Mouse (Mus musculus): Measurements from ENCODE around the gene Pga5. TPM values are rescaled to one million over a fixed set of nuclear protein-coding genes. Genes with fewer than 3 reads are reported as not detected.

Pga5 gene
- polyA plus RNA-seq, 1 experiment from 2014 or later: 0.10 TPM

DNA sequence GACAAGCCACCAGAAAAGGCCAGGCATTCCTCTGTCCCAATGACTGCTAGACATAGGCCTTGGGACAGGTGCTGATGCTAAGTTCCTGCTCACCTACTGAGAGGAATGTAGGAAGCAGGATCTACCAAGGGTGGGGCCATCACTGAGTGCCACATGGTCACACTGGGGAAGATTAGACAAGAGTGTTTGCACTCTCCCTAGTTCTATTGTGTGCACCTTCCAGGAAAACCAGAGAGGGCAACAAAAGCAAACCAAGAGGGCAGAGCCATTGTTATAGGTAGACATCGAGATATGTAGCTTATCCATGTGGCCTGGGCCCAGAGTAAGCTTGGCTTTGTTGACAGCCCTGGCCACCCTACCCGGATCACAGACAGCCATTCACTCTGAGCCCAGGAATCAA, 7.9 kb upstream of the Pga5 start:
- H3K36me3 ChIP-seq: no peaks in the 10 kb centered on the region
- 85% methylated on average over 2 of the region's 2 CpGs for WGBS
- H3K4me3 ChIP-seq: no peak overlapping the region
- ATAC-seq (ENCODE audit: low FRiP score, low read depth): no peak
- H3K9ac ChIP-seq: no peak overlapping the region
- no peaks in the 10 kb centered on the region for H3K27me3 ChIP-seq
- H3K4me1 ChIP-seq: peaks cover 23% of the 10 kb centered on the region
- H3K27ac ChIP-seq: no peak overlapping the region
- H3K9me3 ChIP-seq: no peaks in the 10 kb centered on the region
- no peak overlapping the region for H3K4me2 ChIP-seq (replicated peaks)

DNA sequence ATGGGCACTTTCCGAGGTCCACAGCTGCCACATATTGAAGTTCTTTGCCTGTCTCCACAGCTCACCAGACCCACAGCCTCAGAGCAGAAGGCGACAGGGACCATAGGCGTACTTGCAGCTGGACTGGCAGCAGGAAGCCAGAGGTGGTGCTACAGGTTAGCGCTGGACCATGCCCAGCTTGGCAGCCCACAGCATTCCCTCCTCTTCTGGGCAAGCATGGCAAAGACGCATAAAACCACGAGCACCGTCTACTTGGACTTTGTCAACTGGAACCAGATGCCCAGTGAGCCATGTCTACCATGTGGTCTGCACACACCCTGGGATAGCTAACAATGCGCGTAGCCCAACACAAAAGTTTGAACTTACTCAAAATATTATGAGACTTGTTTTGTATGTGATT, 7.2 kb upstream of the Pga5 start:
- no peak for ATAC-seq (ENCODE audit: low FRiP score, low read depth)
- no peak overlapping the region for H3K9ac ChIP-seq
- no peak overlapping the region for H3K27ac ChIP-seq
- 85% methylated on average over 9 of the region's 9 CpGs for WGBS
- no peaks in the 10 kb centered on the region for H3K9me3 ChIP-seq
- H3K4me3 ChIP-seq: no peak overlapping the region
- H3K4me1 ChIP-seq: peaks cover 17% of the 10 kb centered on the region
- no peak overlapping the region for H3K4me2 ChIP-seq (replicated peaks)
- no peaks in the 10 kb centered on the region for H3K27me3 ChIP-seq
- no peaks in the 10 kb centered on the region for H3K36me3 ChIP-seq

DNA sequence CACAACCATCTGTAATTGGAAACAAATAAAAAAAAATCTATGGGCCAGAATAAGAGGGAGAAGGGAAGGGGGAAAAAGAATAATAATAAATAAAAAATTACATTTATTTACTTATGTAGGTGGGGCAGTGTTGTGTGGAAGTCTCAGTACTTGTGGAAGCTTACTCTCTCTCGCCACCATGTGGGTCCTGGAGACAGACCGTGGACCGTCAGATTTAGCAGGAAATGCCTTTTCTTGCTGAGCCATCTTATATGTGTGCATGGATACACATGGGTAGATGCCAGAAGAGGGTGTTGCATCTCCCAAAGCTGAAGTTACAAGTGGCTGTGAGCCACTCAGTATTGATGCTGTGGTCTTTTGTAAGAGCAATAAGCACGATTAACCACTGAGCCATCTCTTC, 3.7 kb upstream of the Pga5 start:
- no peaks in the 10 kb centered on the region for H3K9me3 ChIP-seq
- no peak overlapping the region for H3K4me2 ChIP-seq (replicated peaks)
- H3K4me3 ChIP-seq: no peak overlapping the region
- no peak overlapping the region for H3K9ac ChIP-seq
- peaks cover 5% of the 10 kb centered on the region for H3K4me1 ChIP-seq
- no peaks in the 10 kb centered on the region for H3K27me3 ChIP-seq
- no peak for ATAC-seq (ENCODE audit: low FRiP score, low read depth)
- 66% methylated on average over 4 of the region's 4 CpGs for WGBS
- H3K27ac ChIP-seq: no peak overlapping the region
- no peaks in the 10 kb centered on the region for H3K36me3 ChIP-seq

DNA sequence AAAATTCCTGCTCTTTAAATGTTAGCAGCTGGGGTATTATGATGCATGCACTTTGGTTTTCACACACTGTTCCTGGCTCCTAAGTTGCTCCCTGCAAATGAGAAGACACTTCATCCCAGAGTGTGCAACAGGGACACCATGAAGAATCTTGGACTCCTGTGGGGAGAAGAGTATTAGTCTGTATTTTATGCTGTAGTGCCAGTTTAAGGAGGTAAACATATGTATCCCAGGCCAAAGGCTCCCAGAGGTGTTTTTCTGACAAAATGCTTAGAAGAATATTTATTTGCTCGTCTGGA, 849 bp upstream of the Pga5 start:
- H3K4me2 ChIP-seq (replicated peaks): no peak overlapping the region
- peak; percentile 39; the same call in 1 of the 2 replicates for ATAC-seq (ENCODE audit: low FRiP score, low read depth)
- H3K4me1 ChIP-seq: peaks cover 5% of the 10 kb centered on the region
- H3K27ac ChIP-seq: no peak overlapping the region
- H3K9me3 ChIP-seq: no peaks in the 10 kb centered on the region
- no peak overlapping the region for H3K9ac ChIP-seq
- H3K27me3 ChIP-seq: no peaks in the 10 kb centered on the region
- WGBS: 56% methylated on average over 1 of the region's 1 CpGs
- H3K4me3 ChIP-seq: no peak overlapping the region
- no peaks in the 10 kb centered on the region for H3K36me3 ChIP-seq

DNA sequence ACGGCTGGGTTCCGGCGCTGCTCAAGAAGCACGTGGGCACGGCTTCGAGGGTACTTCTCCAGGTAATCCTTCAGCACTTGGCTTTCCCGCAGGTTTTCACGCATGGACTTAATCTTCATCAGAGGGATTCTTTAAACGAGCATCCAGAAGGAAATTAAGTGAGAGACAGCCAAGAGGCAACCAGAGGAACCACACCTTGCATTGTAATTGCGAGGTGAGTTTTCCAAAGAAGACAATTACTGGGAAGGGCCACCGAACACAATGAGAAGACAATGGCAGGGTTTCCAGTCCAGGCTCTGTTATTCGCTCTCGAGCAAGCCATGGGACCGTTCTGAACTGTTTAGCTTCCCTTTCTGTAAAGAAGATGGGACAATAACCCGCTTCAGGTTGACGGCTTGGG, 1.2 kb downstream of the Pga5 start:
- no peak overlapping the region for H3K4me3 ChIP-seq
- no peak for ATAC-seq (ENCODE audit: low FRiP score, low read depth)
- peaks cover 5% of the 10 kb centered on the region for H3K4me1 ChIP-seq
- H3K36me3 ChIP-seq: no peaks in the 10 kb centered on the region
- 83% methylated on average over 16 of the region's 16 CpGs for WGBS
- H3K9ac ChIP-seq: no peak overlapping the region
- no peak overlapping the region for H3K27ac ChIP-seq
- no peaks in the 10 kb centered on the region for H3K27me3 ChIP-seq
- H3K9me3 ChIP-seq: no peaks in the 10 kb centered on the region
- H3K4me2 ChIP-seq (replicated peaks): no peak overlapping the region

DNA sequence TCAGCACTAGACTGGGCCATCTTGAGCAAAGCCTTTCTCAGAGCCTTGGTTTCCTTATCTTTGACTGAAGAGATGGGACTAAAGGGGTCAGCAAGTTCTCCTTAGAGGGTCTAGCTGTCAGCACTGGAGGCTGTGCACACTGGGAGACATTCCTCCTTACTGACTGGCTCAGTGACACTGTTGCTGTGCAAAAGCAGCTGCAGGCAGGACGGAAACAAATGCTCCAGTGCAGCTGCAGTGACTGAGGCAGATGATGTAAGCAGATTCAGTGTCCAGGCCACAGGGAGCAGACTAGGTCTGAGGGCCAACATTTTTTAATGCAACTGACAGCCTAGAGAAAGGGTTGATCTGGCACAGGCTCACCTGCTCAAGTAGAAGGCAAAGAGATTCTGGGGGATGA, 4.6 kb downstream of the Pga5 start:
- no peaks in the 10 kb centered on the region for H3K9me3 ChIP-seq
- 32% methylated on average over 1 of the region's 1 CpGs for WGBS
- no peaks in the 10 kb centered on the region for H3K27me3 ChIP-seq
- H3K27ac ChIP-seq: no peak overlapping the region
- H3K4me3 ChIP-seq: no peak overlapping the region
- no peaks in the 10 kb centered on the region for H3K36me3 ChIP-seq
- ATAC-seq (ENCODE audit: low FRiP score, low read depth): peak; percentile 57; the same call in 1 of the 2 replicates
- H3K4me1 ChIP-seq: no peaks in the 10 kb centered on the region
- H3K9ac ChIP-seq: no peak overlapping the region
- no peak overlapping the region for H3K4me2 ChIP-seq (replicated peaks)

DNA sequence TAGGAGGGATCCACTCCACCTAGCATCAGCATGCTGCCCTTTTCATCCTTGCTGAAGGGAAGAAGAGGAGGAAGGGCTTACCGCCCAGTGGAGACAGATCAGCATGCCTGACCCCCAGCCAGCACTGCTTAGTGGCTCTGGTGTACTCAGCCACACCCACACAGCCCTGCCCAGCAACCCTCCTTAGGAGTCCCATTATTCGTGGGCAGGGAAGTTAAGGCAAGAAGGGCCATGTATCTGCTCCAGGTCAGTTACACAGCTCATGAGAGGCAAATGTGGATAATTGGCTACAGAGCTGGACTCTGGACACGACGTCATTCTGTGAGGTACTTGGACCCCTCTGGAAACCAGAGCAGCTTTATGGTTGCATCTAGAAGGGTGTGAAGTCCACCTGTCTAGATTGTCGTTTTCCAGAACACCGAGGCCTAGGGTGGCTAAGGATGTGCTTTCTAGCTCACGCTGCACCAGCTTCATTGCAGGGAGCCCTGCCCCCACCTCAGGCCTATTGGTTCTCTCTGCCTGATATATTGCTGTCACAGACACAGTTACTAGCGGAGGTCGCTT, 5.9 kb downstream of the Pga5 start:
- 43% methylated on average over 9 of the region's 9 CpGs for WGBS

DNA sequence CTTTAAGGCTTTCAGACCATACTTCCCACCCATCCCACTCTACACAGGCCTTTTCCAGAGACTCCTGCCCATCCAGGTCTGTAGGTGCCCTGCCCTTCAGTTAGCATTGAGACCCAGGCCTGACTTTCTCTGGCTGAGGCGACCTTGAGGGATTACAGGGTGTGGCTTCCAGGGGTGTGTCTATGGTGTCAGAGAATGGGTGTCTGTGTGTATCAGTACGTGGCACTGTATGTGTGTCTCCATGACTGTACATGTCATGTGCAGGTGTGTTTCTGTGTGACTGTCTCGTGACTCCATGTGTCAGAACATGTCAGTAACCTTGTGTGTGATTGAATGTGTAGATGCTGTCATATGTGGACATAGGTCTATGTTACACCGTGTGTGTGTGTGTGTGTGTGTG, 6.6 kb downstream of the Pga5 start:
- no peak overlapping the region for H3K4me3 ChIP-seq
- no peak overlapping the region for H3K9ac ChIP-seq
- no peaks in the 10 kb centered on the region for H3K4me1 ChIP-seq
- no peaks in the 10 kb centered on the region for H3K36me3 ChIP-seq
- H3K4me2 ChIP-seq (replicated peaks): no peak overlapping the region
- WGBS: 81% methylated on average over 4 of the region's 4 CpGs
- no peaks in the 10 kb centered on the region for H3K27me3 ChIP-seq
- no peak overlapping the region for H3K27ac ChIP-seq
- ATAC-seq (ENCODE audit: low FRiP score, low read depth): no peak
- H3K9me3 ChIP-seq: no peaks in the 10 kb centered on the region

More for the DNA sequence above, 5.9 kb downstream of the Pga5 start:
- no peaks in the 10 kb centered on the region for H3K4me1 ChIP-seq
- no peak overlapping the region for H3K9ac ChIP-seq
- ATAC-seq (ENCODE audit: low FRiP score, low read depth): no peak
- no peaks in the 10 kb centered on the region for H3K27me3 ChIP-seq
- no peaks in the 10 kb centered on the region for H3K36me3 ChIP-seq
- H3K9me3 ChIP-seq: no peaks in the 10 kb centered on the region
- H3K27ac ChIP-seq: no peak overlapping the region
- no peak overlapping the region for H3K4me2 ChIP-seq (replicated peaks)
- H3K4me3 ChIP-seq: no peak overlapping the region

DNA sequence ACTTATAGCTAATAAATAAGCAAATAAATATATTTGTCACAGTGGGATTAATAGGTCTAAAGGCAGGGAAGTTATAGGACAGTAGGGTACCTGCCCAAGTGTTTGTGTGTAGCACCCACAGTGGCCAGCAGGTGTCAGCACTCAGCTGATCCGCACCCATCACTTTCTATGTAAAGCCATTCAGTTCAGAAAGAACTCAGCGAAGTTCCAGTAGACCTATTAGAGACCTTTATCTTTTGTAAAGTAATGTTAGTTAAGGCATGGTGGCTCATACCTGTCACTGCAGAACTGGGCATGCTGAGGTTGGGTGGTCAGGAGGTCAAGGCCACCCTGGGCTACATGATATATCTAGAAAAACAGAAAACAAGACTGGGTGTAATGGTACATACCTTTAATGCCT, 12.4 kb downstream of the Pga5 start:
- Histone ChIP-seq H3K9ac (no peak overlapping the region), H3K4me3 (no peak overlapping the region), H3K9me3 (no peaks in the 10 kb centered on the region), H3K36me3 (no peaks in the 10 kb centered on the region), H3K27me3 (no peaks in the 10 kb centered on the region), H3K4me2 (replicated peaks) (no peak overlapping the region), H3K4me1 (no peaks in the 10 kb centered on the region), H3K27ac (no peak overlapping the region)
- ATAC-seq (ENCODE audit: low FRiP score, low read depth): peak; percentile 60
- 16% methylated on average over 2 of the region's 2 CpGs for WGBS

DNA sequence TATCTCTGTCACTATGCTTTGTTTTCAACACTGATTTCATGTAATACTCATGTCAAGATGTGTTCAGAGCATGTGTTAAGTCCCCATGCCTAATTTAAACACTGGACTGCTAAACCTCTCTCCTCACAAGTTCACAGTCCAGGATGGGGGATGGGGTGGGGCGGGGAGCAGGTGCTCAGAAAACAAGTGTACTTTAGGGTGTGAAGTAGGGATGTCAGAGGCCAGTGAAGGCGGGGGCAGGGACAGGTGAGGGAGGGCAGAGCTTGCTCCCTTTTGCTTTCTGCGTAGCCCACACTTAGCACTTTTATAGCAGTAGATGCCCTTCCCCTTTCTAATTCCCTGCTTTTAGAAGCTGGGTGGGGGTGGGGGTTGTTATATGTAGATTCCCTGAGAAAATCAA, 12.8 kb downstream of the Pga5 start:
- 69% methylated on average over 3 of the region's 3 CpGs for WGBS
- 0 out of 2 replicates have a peak, but pooled peaks have one; percentile 8 for ATAC-seq (ENCODE audit: low FRiP score, low read depth)

DNA sequence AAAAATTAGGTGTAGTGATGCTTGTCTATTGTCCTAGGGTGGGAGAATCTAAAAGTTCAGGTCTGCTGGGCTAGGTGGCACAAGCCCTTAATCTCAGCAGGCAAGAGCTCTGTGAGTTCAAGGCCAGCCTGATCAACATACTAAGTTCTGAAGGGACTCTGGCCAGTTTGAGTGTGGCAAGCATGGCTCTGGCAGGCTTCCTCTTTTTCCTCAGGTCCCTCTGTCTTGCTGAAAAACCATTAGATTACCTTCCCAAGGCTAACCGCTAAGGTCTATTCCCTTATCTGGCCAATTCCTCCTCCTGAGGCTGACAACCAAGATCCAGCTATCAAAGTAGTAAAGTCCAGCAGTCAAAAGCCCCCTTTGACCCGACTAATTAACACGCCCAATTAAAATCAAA, 15.2 kb downstream of the Pga5 start:
- no peaks in the 10 kb centered on the region for H3K4me1 ChIP-seq
- no peak overlapping the region for H3K9ac ChIP-seq
- 68% methylated on average over 3 of the region's 3 CpGs for WGBS
- no peak overlapping the region for H3K4me3 ChIP-seq
- no peaks in the 10 kb centered on the region for H3K36me3 ChIP-seq
- ATAC-seq (ENCODE audit: low FRiP score, low read depth): no peak
- no peak overlapping the region for H3K4me2 ChIP-seq (replicated peaks)
- H3K9me3 ChIP-seq: no peaks in the 10 kb centered on the region
- H3K27ac ChIP-seq: no peak overlapping the region
- H3K27me3 ChIP-seq: no peaks in the 10 kb centered on the region

More for the DNA sequence above, 12.8 kb downstream of the Pga5 start:
- H3K9me3 ChIP-seq: no peaks in the 10 kb centered on the region
- no peaks in the 10 kb centered on the region for H3K27me3 ChIP-seq
- H3K27ac ChIP-seq: no peak overlapping the region
- H3K4me3 ChIP-seq: no peak overlapping the region
- no peaks in the 10 kb centered on the region for H3K4me1 ChIP-seq
- H3K9ac ChIP-seq: no peak overlapping the region
- H3K36me3 ChIP-seq: no peaks in the 10 kb centered on the region
- H3K4me2 ChIP-seq (replicated peaks): no peak overlapping the region

DNA sequence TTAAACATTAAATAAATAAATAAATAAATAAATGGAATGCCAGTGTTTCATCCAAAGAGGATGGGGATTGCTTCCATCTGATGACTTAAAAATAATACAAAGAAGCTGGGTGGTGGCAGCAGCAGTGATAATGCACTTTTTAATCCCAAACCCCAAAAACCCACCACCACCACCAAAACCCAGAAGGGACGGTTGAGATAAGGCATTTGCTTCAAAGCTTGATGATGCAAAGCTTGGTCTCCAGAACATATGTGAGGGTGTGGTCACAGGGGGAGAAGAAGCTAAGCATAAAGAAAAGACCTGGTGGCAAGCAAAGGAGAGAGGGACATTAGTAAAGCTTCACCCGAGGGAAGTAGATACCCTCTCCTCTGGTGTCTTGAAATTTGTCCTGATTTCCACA, 16.0 kb downstream of the Pga5 start:
- H3K4me1 ChIP-seq: no peaks in the 10 kb centered on the region
- no peak overlapping the region for H3K27ac ChIP-seq
- H3K4me2 ChIP-seq (replicated peaks): no peak overlapping the region
- H3K9me3 ChIP-seq: no peaks in the 10 kb centered on the region
- no peak overlapping the region for H3K4me3 ChIP-seq
- no peaks in the 10 kb centered on the region for H3K27me3 ChIP-seq
- WGBS: 86% methylated on average over 2 of the region's 2 CpGs
- ATAC-seq (ENCODE audit: low FRiP score, low read depth): no peak
- no peak overlapping the region for H3K9ac ChIP-seq
- no peaks in the 10 kb centered on the region for H3K36me3 ChIP-seq

DNA sequence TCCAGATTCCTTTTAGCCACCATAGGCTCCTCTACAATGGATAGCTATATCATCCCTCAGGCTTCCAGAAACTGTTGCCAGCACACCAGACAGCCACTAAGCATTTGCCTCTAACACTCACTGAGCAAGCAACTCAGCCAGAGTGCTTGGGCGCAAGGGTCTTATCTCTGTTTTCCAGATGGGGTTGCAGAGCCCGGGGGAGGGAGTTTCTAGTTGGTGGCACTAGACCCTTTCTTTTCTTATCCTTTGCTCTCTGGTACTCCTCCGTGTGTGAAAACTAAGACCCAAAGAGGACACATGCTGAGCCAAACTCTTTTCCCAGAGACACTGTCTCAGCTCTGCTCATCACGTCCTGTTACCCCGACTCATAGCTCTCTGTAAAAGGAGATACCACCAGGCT, 16.5 kb downstream of the Pga5 start:
- Histone ChIP-seq H3K4me1 (peaks cover 4% of the 10 kb centered on the region), H3K4me3 (no peak overlapping the region), H3K9me3 (no peaks in the 10 kb centered on the region), H3K36me3 (no peaks in the 10 kb centered on the region), H3K9ac (no peak overlapping the region), H3K27me3 (no peaks in the 10 kb centered on the region), H3K4me2 (replicated peaks) (no peak overlapping the region), H3K27ac (no peak overlapping the region)
- 82% methylated on average over 5 of the region's 5 CpGs for WGBS
- no peak for ATAC-seq (ENCODE audit: low FRiP score, low read depth)

All from limb, embryonic 13.5 days (tissue).